Mouse (Mus musculus) neural tube, embryonic 11.5 days (tissue): ENCODE measurements around the gene Sema4d. TPM values are rescaled to one million over a fixed set of nuclear protein-coding genes. Genes with fewer than 3 reads are reported as not detected.

Experiments
- ATAC-seq: fragments of 200-750 bp; cut with Nextera tagmentation; 2 replicates; pipeline ENCODE4 v1.8.0; 2017; ENCODE audit warnings: moderate number of reproducible peaks, mild to moderate bottlenecking, moderate TSS enrichment, moderate library complexity; ENCODE audit not compliant: insufficient read depth, low FRiP score, low TSS enrichment
- DNase-seq: peaks from one replicate; pipeline ENCODE4 v3.0.0-alpha.2; 2015; ENCODE audit warnings: low spot score
- H3K27ac ChIP-seq: fragments of 300-500 bp; sonication (generic); 2 replicates; pipeline ENCODE4 v1.5.1; 2014; ENCODE audit warnings: low read depth, mild to moderate bottlenecking, low read length
- H3K27me3 ChIP-seq: fragments of 300-500 bp; sonication (generic); 2 replicates; pipeline ENCODE4 v1.6.1; 2014; ENCODE audit warnings: mild to moderate bottlenecking, low read length, mixed read lengths; ENCODE audit not compliant: control insufficient read depth, insufficient read depth
- H3K36me3 ChIP-seq: fragments of 300-500 bp; sonication (generic); 2 replicates; pipeline ENCODE4 v1.6.1; 2014; ENCODE audit warnings: mild to moderate bottlenecking, low read length, moderate library complexity, mixed read lengths; ENCODE audit not compliant: control insufficient read depth, insufficient read depth
- H3K4me1 ChIP-seq: fragments of 300-500 bp; sonication (generic); 2 replicates; pipeline ENCODE4 v1.6.1; 2014; ENCODE audit warnings: low read length, mixed read lengths; ENCODE audit not compliant: control insufficient read depth, insufficient read depth
- H3K4me2 ChIP-seq: fragments of 300-500 bp; sonication (generic); 2 replicates; pipeline ENCODE4 v1.6.1; 2014; ENCODE audit warnings: low read depth, mild to moderate bottlenecking, moderate library complexity
- H3K4me3 ChIP-seq: fragments of 300-500 bp; sonication (generic); 2 replicates; pipeline ENCODE4 v1.5.1; 2014; ENCODE audit warnings: low read depth, low read length
- H3K9ac ChIP-seq: fragments of 300-500 bp; sonication (generic); 2 replicates; pipeline ENCODE4 v1.6.1; 2014; ENCODE audit warnings: mild to moderate bottlenecking, low read length
- H3K9me3 ChIP-seq: fragments of 300-500 bp; sonication (generic); 2 replicates; pipeline ENCODE4 v1.6.1; 2016; ENCODE audit warnings: low read length; ENCODE audit not compliant: control insufficient read depth
- WGBS: fragments of 180-500 bp; shearing (Covaris S2); extraction: QIAGEN DNeasy Blood & Tissue Kit; methylation state at CpG from one replicate; pipeline ENCODE4 v1.1.7; 2014; 5-methylcytosine and 5-hydroxymethylcytosine counted together
- polyA plus RNA-seq: library from polyadenylated mRNA; unstranded; fragments of >200 nt; fragmentation: Nextera tagmentation; extraction: Ambion mirVana; gene quantifications from 2 replicates; pipeline ENCODE4 v1.2.1, GENCODE M21; 2014

Gene Sema4d
- polyA plus RNA-seq, 1 experiment from 2014 or later = 6.7 TPM

- no peaks in the 10 kb centered on the region for H3K36me3 ChIP-seq
- no peak for ATAC-seq
- DNase-seq = no peak
- H3K4me2 ChIP-seq = no peak overlapping the region
- H3K27ac ChIP-seq = no peak overlapping the region
- no peak overlapping the region for H3K9ac ChIP-seq
- no peak overlapping the region for H3K4me3 ChIP-seq
- WGBS = 86% methylated on average over 13 of the region's 13 CpGs
- no peaks in the 10 kb centered on the region for H3K27me3 ChIP-seq
- H3K9me3 ChIP-seq = no peaks in the 10 kb centered on the region
- peaks cover 8% of the 10 kb centered on the region for H3K4me1 ChIP-seq
These were observed 57.3 kb downstream of the Sema4d start for GRCm38 (mm10) chr13:51736007-51736911.

- WGBS = 84% methylated on average over 4 of the region's 4 CpGs
- Histone ChIP-seq H3K9ac (no peak overlapping the region), H3K27ac (no peak overlapping the region), H3K9me3 (no peaks in the 10 kb centered on the region), H3K4me3 (no peak overlapping the region), H3K4me2 (no peak overlapping the region), H3K36me3 (no peaks in the 10 kb centered on the region), H3K27me3 (no peaks in the 10 kb centered on the region), H3K4me1 (peaks cover 17% of the 10 kb centered on the region)
- no peak for ATAC-seq
- DNase-seq = no peak
These were observed 59.0 kb downstream of the Sema4d start for GRCm38 (mm10) chr13:51734556-51734955.

- H3K4me3 ChIP-seq = no peak overlapping the region
- 0 out of 2 replicates have a peak, but pooled peaks have one; percentile 46 for ATAC-seq
- DNase-seq = no peak
- no peak overlapping the region for H3K9ac ChIP-seq
- H3K4me1 ChIP-seq = peaks cover 15% of the 10 kb centered on the region
- no peaks in the 10 kb centered on the region for H3K27me3 ChIP-seq
- H3K27ac ChIP-seq = no peak overlapping the region
- WGBS = 61% methylated on average over 14 of the region's 14 CpGs
- no peak overlapping the region for H3K4me2 ChIP-seq
- no peaks in the 10 kb centered on the region for H3K9me3 ChIP-seq
- H3K36me3 ChIP-seq = no peaks in the 10 kb centered on the region
These were observed 61.4 kb downstream of the Sema4d start for GRCm38 (mm10) chr13:51732097-51732664.

DNA sequence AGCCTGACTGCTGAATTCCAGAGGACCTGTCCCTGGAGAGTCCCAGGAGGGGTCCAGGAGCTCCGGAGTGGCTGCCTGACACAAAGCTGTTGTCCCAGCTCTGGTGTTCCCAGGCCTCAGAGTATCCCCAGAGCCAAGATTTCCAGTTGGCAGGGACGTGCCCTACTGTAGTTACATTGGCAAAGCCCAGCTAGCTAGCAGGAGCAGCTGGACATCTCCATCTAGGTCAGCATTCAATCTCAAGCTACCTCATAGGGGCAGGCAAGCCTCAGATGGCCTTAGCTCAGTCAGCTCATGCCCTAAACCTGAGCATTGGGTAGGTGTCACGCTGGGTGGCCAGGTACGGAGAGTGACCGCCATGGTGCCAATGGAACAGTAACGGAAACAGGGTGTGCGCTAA, 62.1 kb downstream of the Sema4d start:
- Histone ChIP-seq H3K27me3 (no peaks in the 10 kb centered on the region), H3K4me2 (no peak overlapping the region), H3K4me3 (no peak overlapping the region), H3K36me3 (no peaks in the 10 kb centered on the region), H3K9ac (no peak overlapping the region), H3K4me1 (peaks cover 15% of the 10 kb centered on the region), H3K9me3 (no peaks in the 10 kb centered on the region), H3K27ac (no peak overlapping the region)
- no peak for ATAC-seq
- no peak for DNase-seq
- WGBS = 99% methylated on average over 7 of the region's 7 CpGs

DNA sequence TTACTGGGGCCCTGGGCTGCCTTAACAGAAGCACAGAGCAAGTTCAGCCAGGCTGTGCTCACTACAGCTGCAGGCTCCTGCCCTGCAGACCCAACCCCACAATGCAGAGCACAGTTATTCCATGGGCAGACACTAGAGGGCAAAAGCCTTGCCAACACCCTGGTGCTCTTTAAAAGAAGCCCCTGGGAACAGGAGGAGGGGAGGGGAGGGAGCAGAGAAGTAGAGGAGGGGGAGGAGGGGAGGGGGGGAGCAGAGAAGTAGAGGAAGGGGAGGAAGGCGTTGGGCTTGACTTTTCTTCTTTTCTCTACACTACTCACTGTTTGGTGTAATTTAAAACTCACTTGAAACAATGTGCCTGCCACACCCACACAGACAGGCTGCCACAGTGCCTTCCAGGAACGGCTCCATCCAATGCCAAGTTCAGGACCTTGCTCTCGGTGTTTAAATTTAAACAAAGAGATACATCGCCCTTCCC, 63.6 kb downstream of the Sema4d start:
- Histone ChIP-seq H3K4me3 (no peak overlapping the region), H3K9ac (no peak overlapping the region), H3K4me2 (no peak overlapping the region), H3K27me3 (no peaks in the 10 kb centered on the region), H3K27ac (no peak overlapping the region), H3K9me3 (no peaks in the 10 kb centered on the region), H3K36me3 (no peaks in the 10 kb centered on the region), H3K4me1 (peaks cover 15% of the 10 kb centered on the region)
- WGBS = 12% methylated on average over 4 of the region's 4 CpGs
- DNase-seq (peak; percentile 70), ATAC-seq (0 out of 2 replicates have a peak, but pooled peaks have one; percentile 48)

DNA sequence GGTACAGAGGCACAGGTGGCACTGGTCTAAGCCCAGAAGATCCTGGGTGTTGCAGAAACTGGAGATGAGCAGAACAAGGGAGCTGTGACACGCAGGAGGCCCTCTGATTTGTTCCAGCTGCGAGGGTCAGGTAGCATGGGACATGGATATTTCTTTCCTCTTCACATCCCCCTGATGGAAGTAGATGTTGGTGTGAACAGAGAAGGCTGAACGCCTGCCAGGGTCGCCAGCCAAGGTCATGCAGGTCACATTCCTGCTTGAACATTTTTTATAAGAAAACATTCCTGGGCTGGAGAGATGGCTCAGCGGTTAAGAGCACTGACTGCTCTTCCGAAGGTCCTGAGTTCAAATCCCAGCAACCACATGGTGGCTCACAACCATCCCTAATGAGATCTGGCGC, 66.2 kb downstream of the Sema4d start:
- ATAC-seq (no peak), DNase-seq (no peak)
- H3K9ac ChIP-seq = no peak overlapping the region
- no peaks in the 10 kb centered on the region for H3K9me3 ChIP-seq
- no peaks in the 10 kb centered on the region for H3K36me3 ChIP-seq
- no peak overlapping the region for H3K4me2 ChIP-seq
- WGBS = 63% methylated on average over 6 of the region's 7 CpGs
- no peak overlapping the region for H3K27ac ChIP-seq
- H3K27me3 ChIP-seq = no peaks in the 10 kb centered on the region
- no peak overlapping the region for H3K4me3 ChIP-seq
- H3K4me1 ChIP-seq = peaks cover 13% of the 10 kb centered on the region

DNA sequence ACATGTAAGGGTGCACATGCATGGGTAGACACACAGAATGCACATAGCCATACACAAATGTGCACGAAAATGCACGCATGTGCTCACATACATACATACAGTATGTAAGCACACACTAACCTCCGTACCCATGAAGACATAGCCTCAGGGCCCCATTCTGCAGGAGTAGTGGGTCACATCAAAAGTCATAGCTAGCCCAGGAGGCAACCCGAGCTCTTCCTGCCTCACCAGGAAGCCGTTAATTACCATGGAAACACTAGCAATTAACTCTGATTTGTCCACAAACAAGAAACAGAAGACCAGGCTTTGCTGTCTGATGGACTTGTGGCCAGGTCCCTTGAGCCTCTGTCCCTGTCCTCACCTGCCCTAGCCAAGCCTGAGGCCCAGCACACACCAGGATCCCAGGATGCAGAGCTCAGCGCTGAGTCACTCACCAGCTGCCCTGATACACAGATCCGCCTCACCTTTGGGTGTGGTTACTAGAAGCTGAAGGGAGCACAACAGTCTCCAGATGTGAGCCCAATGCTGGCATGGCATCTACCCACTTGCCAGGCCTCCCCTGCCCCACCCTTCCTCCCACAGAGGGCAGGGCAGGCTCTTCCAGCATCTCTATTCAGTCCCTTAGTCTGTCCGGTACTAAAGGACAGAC, 67.5 kb downstream of the Sema4d start:
- H3K27me3 ChIP-seq = no peaks in the 10 kb centered on the region
- no peak overlapping the region for H3K4me3 ChIP-seq
- H3K9me3 ChIP-seq = no peaks in the 10 kb centered on the region
- H3K36me3 ChIP-seq = no peaks in the 10 kb centered on the region
- no peak overlapping the region for H3K27ac ChIP-seq
- ATAC-seq (no peak), DNase-seq (no peak)
- 58% methylated on average over 8 of the region's 8 CpGs for WGBS
- H3K4me1 ChIP-seq = peaks cover 9% of the 10 kb centered on the region; the same call in 1 of the 2 replicates
- no peak overlapping the region for H3K9ac ChIP-seq
- no peak overlapping the region for H3K4me2 ChIP-seq

- no peaks in the 10 kb centered on the region for H3K27me3 ChIP-seq
- ATAC-seq (no peak), DNase-seq (no peak)
- H3K36me3 ChIP-seq = no peaks in the 10 kb centered on the region
- H3K4me1 ChIP-seq = peaks cover 7% of the 10 kb centered on the region; the same call in 1 of the 2 replicates
- no peak overlapping the region for H3K4me2 ChIP-seq
- no peaks in the 10 kb centered on the region for H3K9me3 ChIP-seq
- H3K9ac ChIP-seq = no peak overlapping the region
- WGBS = 88% methylated on average over 7 of the region's 7 CpGs
- no peak overlapping the region for H3K4me3 ChIP-seq
- H3K27ac ChIP-seq = no peak overlapping the region
These were observed 68.1 kb downstream of the Sema4d start for GRCm38 (mm10) chr13:51725446-51725845.
